ENCODE assay signal across 51 mouse cellular contexts in the genomic region with DNA sequence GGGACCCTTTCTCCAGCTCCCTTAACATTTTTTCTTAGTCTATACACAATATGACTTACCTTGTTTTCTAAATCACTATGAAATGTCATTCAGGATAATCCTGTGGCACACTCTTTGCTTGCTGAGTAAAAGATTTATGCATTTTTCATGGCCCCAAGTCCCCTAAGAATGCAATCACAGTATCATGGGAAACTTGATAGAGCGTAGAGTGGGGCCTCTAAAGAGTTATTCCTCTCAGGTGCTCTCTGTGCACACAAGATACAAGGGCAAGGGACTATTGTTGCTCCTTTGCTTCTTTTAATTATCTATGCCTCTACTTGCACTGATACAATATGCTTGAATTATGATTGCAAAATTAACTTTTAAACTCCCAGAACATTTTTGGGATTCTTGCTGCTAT. TPM values are rescaled to one million over a fixed set of nuclear protein-coding genes. Genes with fewer than 3 reads are reported as not detected.
"Had no signal": no experiment of that assay in that cellular context is flagged by ENCODE, and none has a peak within 500 bp of the region (broad histone marks: within the 10 kb centered on the region; RNA-seq: fewer than 3 reads in every experiment).

A gene (minus strand): TSS at position 101 of the 400 bp plus-strand sequence.

- H3K36me3 ChIP-seq: heart, embryonic 12.5 days; heart, embryonic 13.5 days; heart, embryonic 15.5 days; hindbrain, embryonic 10.5 days; hindbrain, embryonic 12.5 days; hindbrain, embryonic 13.5 days; hindbrain, embryonic 15.5 days; intestine, embryonic 15.5 days; kidney, embryonic 15.5 days had no signal

- H3K4me3 ChIP-seq: heart, embryonic 12.5 days; heart, embryonic 13.5 days; heart, embryonic 15.5 days; hindbrain, embryonic 10.5 days; hindbrain, embryonic 12.5 days; hindbrain, embryonic 13.5 days; hindbrain, embryonic 15.5 days; intestine, embryonic 15.5 days; kidney, embryonic 15.5 days; layer of hippocampus, adult 2 months; left cerebral cortex, adult 2 months had no signal

- H3K9me3 ChIP-seq: heart, embryonic 12.5 days; heart, embryonic 13.5 days; heart, embryonic 15.5 days; hindbrain, embryonic 10.5 days; hindbrain, embryonic 12.5 days; hindbrain, embryonic 13.5 days; hindbrain, embryonic 15.5 days; intestine, embryonic 15.5 days; kidney, embryonic 15.5 days had no signal

- H3K27ac ChIP-seq: heart, embryonic 13.5 days; heart, embryonic 15.5 days; hindbrain, embryonic 10.5 days; hindbrain, embryonic 12.5 days; hindbrain, embryonic 13.5 days; hindbrain, embryonic 14.5 days; hindbrain, embryonic 15.5 days; hindbrain, postnatal 0 days; intestine, embryonic 15.5 days; kidney, embryonic 15.5 days; kidney, postnatal 0 days; layer of hippocampus, adult 2 months; left cerebral cortex, adult 2 months had no signal

- DNase-seq: heart, postnatal 10 days; heart, postnatal 14 days; heart, postnatal 36 days; heart, postnatal 4 days; kidney, adult 11 months; kidney, adult 18-20 months; kidney, adult 2 months; kidney, adult 8-10 months; kidney, adult 9 months; kidney, postnatal 10 days; kidney, postnatal 14 days; kidney, postnatal 25 days; kidney, postnatal 36 days; kidney, postnatal 4 days; layer of hippocampus, adult 9-11 months; layer of hippocampus, postnatal 36 days had no signal

- H3K4me1 ChIP-seq: heart, embryonic 12.5 days; heart, embryonic 13.5 days; heart, embryonic 15.5 days; hindbrain, embryonic 10.5 days; hindbrain, embryonic 12.5 days; hindbrain, embryonic 13.5 days; hindbrain, embryonic 15.5 days; intestine, embryonic 15.5 days; kidney, embryonic 15.5 days had no signal

- ATAC-seq: hindbrain, embryonic 16.5 days; hindbrain, postnatal 0 days; inflammation-experienced regulatory T-cells, adult 6 months; intestine, embryonic 15.5 days; intestine, embryonic 16.5 days; intestine, postnatal 0 days had no signal

- H3K27me3 ChIP-seq: heart, embryonic 12.5 days; heart, embryonic 13.5 days; heart, embryonic 15.5 days; hindbrain, embryonic 12.5 days; hindbrain, embryonic 13.5 days; hindbrain, embryonic 15.5 days; intestine, embryonic 15.5 days; kidney, embryonic 15.5 days had no signal

- H3K4me2 ChIP-seq: heart, embryonic 12.5 days; heart, embryonic 13.5 days; heart, embryonic 15.5 days; hindbrain, embryonic 12.5 days; hindbrain, embryonic 13.5 days; hindbrain, embryonic 14.5 days; hindbrain, embryonic 15.5 days; intestine, embryonic 15.5 days; kidney, embryonic 15.5 days had no signal

- H3K9ac ChIP-seq: heart, embryonic 12.5 days; heart, embryonic 13.5 days; heart, embryonic 15.5 days; hindbrain, embryonic 12.5 days; hindbrain, embryonic 13.5 days; hindbrain, embryonic 14.5 days; hindbrain, embryonic 15.5 days; intestine, embryonic 15.5 days; kidney, embryonic 15.5 days had no signal

RNA-seq across cellular contexts. Expression of the gene that starts here (rescaled TPM):
- total RNA-seq: heart, postnatal 10 days; heart, postnatal 14 days; heart, postnatal 25 days; heart, postnatal 36 days; heart, postnatal 4 days; hematopoietic stem cell, adult 5-6 weeks; hindbrain, postnatal 0 days; layer of hippocampus, adult 18-20 months; layer of hippocampus, adult 2 months; layer of hippocampus, adult 8-10 months; layer of hippocampus, postnatal 10 days; layer of hippocampus, postnatal 14 days; layer of hippocampus, postnatal 25 days; layer of hippocampus, postnatal 36 days; left cerebral cortex, adult 18-20 months; left cerebral cortex, adult 2 months; left cerebral cortex, adult 8-10 months had no signal
- polyA plus RNA-seq: heart, embryonic 12.5 days; heart, embryonic 13.5 days; heart, embryonic 14.5 days; heart, embryonic 15.5 days; heart, embryonic 16.5 days; heart, postnatal 0 days; hindbrain, embryonic 10.5 days; hindbrain, embryonic 11.5 days; hindbrain, embryonic 12.5 days; hindbrain, embryonic 13.5 days; hindbrain, embryonic 14.5 days; hindbrain, embryonic 15.5 days; hindbrain, embryonic 16.5 days; hindbrain, postnatal 0 days; intestine, embryonic 14.5 days; intestine, embryonic 15.5 days; intestine, embryonic 16.5 days; intestine, postnatal 0 days; kidney, adult 2 months; kidney, embryonic 14.5 days; kidney, embryonic 15.5 days; kidney, embryonic 16.5 days; kidney, postnatal 0 days; large intestine, adult 2 months had no signal
